Mouse (Mus musculus): ENCODE data around the gene Rcn2.

GRCm38 (mm10) chr9:56097584-56098298 is 56.1 kb downstream of the Rcn2 start:
- TF ChIP-seq POLR2AphosphoS5 (IDR thresholded peaks at IDR 0.05; ENCODE audit: insufficient replicate concordance, low read depth, low read length) = no peak
- no peak for TF ChIP-seq CTCF (IDR thresholded peaks at IDR 0.05; ENCODE audit: low read depth, low read length)
- no peak for TF ChIP-seq GATA2 (IDR thresholded peaks at IDR 0.05; ENCODE audit: borderline replicate concordance, low read depth, low read length)
- TF ChIP-seq TAL1 (conservative IDR thresholded peaks at IDR 0.05; ENCODE audit: low read depth, low read length) = no peak
- TF ChIP-seq GATA1 (IDR thresholded peaks at IDR 0.05; ENCODE audit: borderline replicate concordance, low read length) = no peak
